Comparison of ENCODE assay signal across 19 mouse cellular contexts in genomic region chr9:34958183-34958830, GRCm38 (mm10).
DNase-seq lines count a peak whose midpoint lies in the region; ATAC-seq lines count a peak whose summit lies in the region.
"Had no signal": no experiment of that assay in that cellular context is flagged by ENCODE, and none has a peak within 500 bp of the region (broad histone marks: within the 10 kb centered on the region; RNA-seq: fewer than 3 reads in every experiment).

No protein-coding gene starts in this region.

- no peak overlapping the region for H3K4me2 ChIP-seq in forebrain, embryonic 14.5 days (ENCODE audit: low read length)
- H3K4me2 ChIP-seq: embryonic facial prominence, embryonic 15.5 days; heart, embryonic 13.5 days; intestine, embryonic 15.5 days; limb, embryonic 13.5 days; lung, embryonic 15.5 days had no signal

- no peaks in the 10 kb centered on the region for H3K9me3 ChIP-seq in forebrain, embryonic 14.5 days (replicated peaks; ENCODE audit: control insufficient read depth, low read length)
- no peaks in the 10 kb centered on the region for H3K9me3 ChIP-seq in forebrain, embryonic 10.5 days
- H3K9me3 ChIP-seq: embryonic facial prominence, embryonic 15.5 days; heart, embryonic 13.5 days; intestine, embryonic 15.5 days; limb, embryonic 13.5 days; lung, embryonic 15.5 days; midbrain, embryonic 10.5 days had no signal

- DNase-seq in forebrain, embryonic 14.5 days (ENCODE audit: low spot score), result peak; percentile 84
- DNase-seq in forebrain, embryonic 10.5 days (ENCODE audit: extremely low spot score, low spot score), result no peak
- DNase-seq in brain, adult 2 months (ENCODE audit: low read depth, low spot score), result peak; percentile 94
- DNase-seq in cerebellum, adult 9-11 months, result peak; percentile 81
- peak; percentile 44 to 56 for DNase-seq in layer of hippocampus, postnatal 36 days
- no peak for DNase-seq in kidney, adult 9 months
- DNase-seq in lung, adult 18-20 months, result no peak
- DNase-seq in thymus, postnatal 36 days, result no peak
- DNase-seq: adrenal gland, postnatal 14 days; kidney, postnatal 10 days; spleen, adult 18-20 months had no signal

- H3K4me3 ChIP-seq in forebrain, embryonic 14.5 days (ENCODE audit: low read depth, low read length), result no peak overlapping the region
- H3K4me3 ChIP-seq in forebrain, embryonic 10.5 days, result no peak overlapping the region
- H3K4me3 ChIP-seq: embryonic facial prominence, embryonic 15.5 days; heart, embryonic 13.5 days; intestine, embryonic 15.5 days; limb, embryonic 13.5 days; lung, embryonic 15.5 days; midbrain, embryonic 10.5 days; myocyte had no signal

- no peaks in the 10 kb centered on the region for H3K27me3 ChIP-seq in forebrain, embryonic 14.5 days (replicated peaks; ENCODE audit: control insufficient read depth, insufficient read depth, low read length)
- H3K27me3 ChIP-seq in forebrain, embryonic 10.5 days (ENCODE audit: poor library complexity, severe bottlenecking), result peaks cover 43% of the 10 kb centered on the region
- H3K27me3 ChIP-seq: embryonic facial prominence, embryonic 15.5 days; limb, embryonic 13.5 days had no signal

- 62% methylated on average over 5 of the region's 5 CpGs for WGBS in forebrain, embryonic 14.5 days
- WGBS in forebrain, embryonic 10.5 days, result 90% methylated on average over 5 of the region's 5 CpGs

- peak; percentile 84 for ATAC-seq in forebrain, embryonic 14.5 days
- ATAC-seq: intestine, embryonic 15.5 days had no signal

- H3K27ac ChIP-seq in forebrain, embryonic 14.5 days (ENCODE audit: low read depth, low read length), result peak overlapping the region; percentile 40; the same call in 1 of the 2 replicates
- H3K27ac ChIP-seq in forebrain, embryonic 10.5 days, result no peak overlapping the region
- H3K27ac ChIP-seq: embryonic facial prominence, embryonic 15.5 days; heart, embryonic 13.5 days; intestine, embryonic 15.5 days; limb, embryonic 13.5 days; lung, embryonic 15.5 days; midbrain, embryonic 10.5 days; stomach, postnatal 0 days had no signal

- no peak overlapping the region for H3K9ac ChIP-seq in forebrain, embryonic 14.5 days (ENCODE audit: low read length)
- H3K9ac ChIP-seq: embryonic facial prominence, embryonic 15.5 days; heart, embryonic 13.5 days; intestine, embryonic 15.5 days; limb, embryonic 13.5 days; lung, embryonic 15.5 days had no signal

- no peaks in the 10 kb centered on the region for H3K36me3 ChIP-seq in forebrain, embryonic 14.5 days (ENCODE audit: control insufficient read depth, insufficient read depth, low read length)
- H3K36me3 ChIP-seq in forebrain, embryonic 10.5 days (replicated peaks), result no peaks in the 10 kb centered on the region
- H3K36me3 ChIP-seq: embryonic facial prominence, embryonic 15.5 days; heart, embryonic 13.5 days; intestine, embryonic 15.5 days; limb, embryonic 13.5 days; lung, embryonic 15.5 days; midbrain, embryonic 10.5 days had no signal

- H3K4me1 ChIP-seq in forebrain, embryonic 14.5 days (ENCODE audit: control insufficient read depth, insufficient read depth, low read length), result no peaks in the 10 kb centered on the region
- peaks cover 11% of the 10 kb centered on the region for H3K4me1 ChIP-seq in forebrain, embryonic 10.5 days
- H3K4me1 ChIP-seq: intestine, embryonic 15.5 days had no signal

Comparison
In these comparisons a context has a peak if more than half of its experiments do, and no peak if none do; other contexts are left out.
1. DNase-seq: peak in forebrain, embryonic 14.5 days (single experiment), brain, adult 2 months (single experiment), cerebellum, adult 9-11 months (single experiment) and layer of hippocampus, postnatal 36 days (2 of 2); none in forebrain, embryonic 10.5 days (single experiment), kidney, adult 9 months (single experiment), lung, adult 18-20 months (0 of 2) and thymus, postnatal 36 days (0 of 2).